In genomic region chr13:55694110-55694509, GRCm38 (mm10) we compare ENCODE assay signal across 8 mouse cellular contexts. TPM values are rescaled to one million over a fixed set of nuclear protein-coding genes. Genes with fewer than 3 reads are reported as not detected.
DNase-seq lines count a peak whose midpoint lies in the region; ATAC-seq and TF ChIP-seq lines count a peak whose summit lies in the region.

No protein-coding gene starts in this region.

- no peak for ATAC-seq in kidney, postnatal 0 days (replicated peaks; ENCODE audit: low FRiP score, low read depth)
- no peak for ATAC-seq in hindbrain, embryonic 12.5 days (ENCODE audit: low FRiP score)
- no peak for ATAC-seq in midbrain, embryonic 15.5 days (replicated peaks)
- ATAC-seq in megakaryocyte-erythroid progenitor cell, adult 5-6 weeks (replicated peaks; ENCODE audit: low FRiP score, low TSS enrichment, poor library complexity, severe bottlenecking): no peak

- peak overlapping the region; percentile 99 for H3K4me3 ChIP-seq in kidney, postnatal 0 days (replicated peaks; ENCODE audit: low read depth, low read length)
- peak overlapping the region; percentile 99 for H3K4me3 ChIP-seq in hindbrain, embryonic 12.5 days
- H3K4me3 ChIP-seq in midbrain, embryonic 15.5 days: peak overlapping the region; percentile 97

- H3K36me3 ChIP-seq in kidney, postnatal 0 days (ENCODE audit: insufficient read depth, low read length): peaks cover 3% of the 10 kb centered on the region; the same call in 1 of the 2 replicates
- peaks cover 7% of the 10 kb centered on the region for H3K36me3 ChIP-seq in hindbrain, embryonic 12.5 days
- H3K36me3 ChIP-seq in midbrain, embryonic 15.5 days (replicated peaks): peaks cover 4% of the 10 kb centered on the region; the same call in 1 of the 2 replicates

- H3K4me1 ChIP-seq in kidney, postnatal 0 days (replicated peaks; ENCODE audit: insufficient read depth, low read length): peaks cover 9% of the 10 kb centered on the region; the same call in 1 of the 2 replicates
- peaks cover 23% of the 10 kb centered on the region for H3K4me1 ChIP-seq in hindbrain, embryonic 12.5 days
- H3K4me1 ChIP-seq in midbrain, embryonic 15.5 days: peaks cover 29% of the 10 kb centered on the region

- H3K27ac ChIP-seq in kidney, postnatal 0 days: no peak overlapping the region
- H3K27ac ChIP-seq in hindbrain, embryonic 12.5 days: no peak overlapping the region
- no peak overlapping the region for H3K27ac ChIP-seq in midbrain, embryonic 15.5 days

- H3K9me3 ChIP-seq in kidney, postnatal 0 days (replicated peaks; ENCODE audit: low read length): no peaks in the 10 kb centered on the region
- H3K9me3 ChIP-seq in hindbrain, embryonic 12.5 days (replicated peaks): no peaks in the 10 kb centered on the region
- no peaks in the 10 kb centered on the region for H3K9me3 ChIP-seq in midbrain, embryonic 15.5 days

- H3K9ac ChIP-seq in kidney, postnatal 0 days (ENCODE audit: low read depth, low read length): peak overlapping the region; percentile 100
- H3K9ac ChIP-seq in hindbrain, embryonic 12.5 days: peak overlapping the region; percentile 100
- peak overlapping the region; percentile 98 for H3K9ac ChIP-seq in midbrain, embryonic 15.5 days

- WGBS in kidney, postnatal 0 days: 6% methylated on average over 8 of the region's 8 CpGs
- 20% methylated on average over 8 of the region's 8 CpGs for WGBS in hindbrain, embryonic 12.5 days
- WGBS in midbrain, embryonic 15.5 days: 19% methylated on average over 8 of the region's 8 CpGs

- no peak for TF ChIP-seq CTCF in kidney, postnatal 0 days (IDR thresholded peaks at IDR 0.05; ENCODE audit: low read depth)

- DNase-seq in kidney, postnatal 0 days (ENCODE audit: low spot score): peak; percentile 44
- no peak for DNase-seq in kidney, postnatal 25 days
- peak; percentile 40 for DNase-seq in adipocyte (ENCODE audit: low spot score)
- no peak for DNase-seq in layer of hippocampus, adult 18-20 months (ENCODE audit: low spot score in 2 of 2)
- DNase-seq in cerebellum, postnatal 10 days: no peak

- H3K4me2 ChIP-seq in kidney, postnatal 0 days (ENCODE audit: low read length): peak overlapping the region; percentile 58
- H3K4me2 ChIP-seq in hindbrain, embryonic 12.5 days (replicated peaks): peak overlapping the region; percentile 72
- peak overlapping the region; percentile 73 for H3K4me2 ChIP-seq in midbrain, embryonic 15.5 days

- H3K27me3 ChIP-seq in kidney, postnatal 0 days (ENCODE audit: insufficient read depth, low read length): no peaks in the 10 kb centered on the region
- no peaks in the 10 kb centered on the region for H3K27me3 ChIP-seq in hindbrain, embryonic 12.5 days
- H3K27me3 ChIP-seq in midbrain, embryonic 15.5 days (replicated peaks): no peaks in the 10 kb centered on the region

RNA-seq across cellular contexts. Expression of gene B230219D22Rik, which starts 1.2 kb away (rescaled TPM):
- polyA plus RNA-seq in kidney, postnatal 0 days (2015; fragmentation: Nextera tagmentation; extraction: Ambion mirVana): 40.7 and 41.2 TPM in 2 replicates
- polyA plus RNA-seq in hindbrain, embryonic 12.5 days (2016; fragmentation: Nextera tagmentation; extraction: Ambion mirVana): 74.6 and 78.4 TPM in 2 replicates
- 82.3 and 82.9 TPM in 2 replicates for polyA plus RNA-seq in midbrain, embryonic 15.5 days (2015; fragmentation: Nextera tagmentation; extraction: Ambion mirVana)
- total RNA-seq in layer of hippocampus, adult 18-20 months (2021): 10 to 100 TPM; 71.1 to 73.9 TPM
- total RNA-seq in megakaryocyte-erythroid progenitor cell, adult 5-6 weeks (2014; fragmentation: Nextera tagmentation): 37.2 and 38.5 TPM in 2 replicates
- total RNA-seq in megakaryocyte-erythroid progenitor cell, adult 5-6 weeks (2017): 25.8 and 36.3 TPM in 2 replicates

RNA-seq across cellular contexts. Expression of gene Txndc15, which starts 20.3 kb away (rescaled TPM):
- 94.5 and 102 TPM in 2 replicates for polyA plus RNA-seq in kidney, postnatal 0 days (2015; fragmentation: Nextera tagmentation; extraction: Ambion mirVana)
- 105 and 110 TPM in 2 replicates for polyA plus RNA-seq in hindbrain, embryonic 12.5 days (2016; fragmentation: Nextera tagmentation; extraction: Ambion mirVana)
- 138 and 141 TPM in 2 replicates for polyA plus RNA-seq in midbrain, embryonic 15.5 days (2015; fragmentation: Nextera tagmentation; extraction: Ambion mirVana)
- total RNA-seq in layer of hippocampus, adult 18-20 months (2021): 10 to 100 TPM; 76.1 to 76.9 TPM
- total RNA-seq in megakaryocyte-erythroid progenitor cell, adult 5-6 weeks (2014; fragmentation: Nextera tagmentation): 17.1 and 33.5 TPM in 2 replicates
- total RNA-seq in megakaryocyte-erythroid progenitor cell, adult 5-6 weeks (2017): 26.1 and 35.2 TPM in 2 replicates

RNA-seq across cellular contexts. Expression of gene Pcbd2, which starts 33.1 kb away (rescaled TPM):
- 64.7 and 68.5 TPM in 2 replicates for polyA plus RNA-seq in kidney, postnatal 0 days (2015; fragmentation: Nextera tagmentation; extraction: Ambion mirVana)
- 32.1 and 34.1 TPM in 2 replicates for polyA plus RNA-seq in hindbrain, embryonic 12.5 days (2016; fragmentation: Nextera tagmentation; extraction: Ambion mirVana)
- 17.3 and 17.4 TPM in 2 replicates for polyA plus RNA-seq in midbrain, embryonic 15.5 days (2015; fragmentation: Nextera tagmentation; extraction: Ambion mirVana)
- total RNA-seq in layer of hippocampus, adult 18-20 months (2021): 10 to 100 TPM; 34.8 to 38.9 TPM
- total RNA-seq in megakaryocyte-erythroid progenitor cell, adult 5-6 weeks (2014; fragmentation: Nextera tagmentation): 25.5 and 33.1 TPM in 2 replicates
- total RNA-seq in megakaryocyte-erythroid progenitor cell, adult 5-6 weeks (2017): 12.9 and 23.9 TPM in 2 replicates

RNA-seq across cellular contexts. Expression of gene Ddx46, which starts 59.3 kb away (rescaled TPM):
- polyA plus RNA-seq in kidney, postnatal 0 days (2015; fragmentation: Nextera tagmentation; extraction: Ambion mirVana): 27.4 and 28.3 TPM in 2 replicates
- 41.1 and 41.2 TPM in 2 replicates for polyA plus RNA-seq in hindbrain, embryonic 12.5 days (2016; fragmentation: Nextera tagmentation; extraction: Ambion mirVana)
- polyA plus RNA-seq in midbrain, embryonic 15.5 days (2015; fragmentation: Nextera tagmentation; extraction: Ambion mirVana): 26.0 and 27.2 TPM in 2 replicates
- 10 to 100 TPM; 38.4 to 44.6 TPM for total RNA-seq in layer of hippocampus, adult 18-20 months (2021)
- total RNA-seq in megakaryocyte-erythroid progenitor cell, adult 5-6 weeks (2014; fragmentation: Nextera tagmentation): 87.1 and 100 TPM in 2 replicates
- total RNA-seq in megakaryocyte-erythroid progenitor cell, adult 5-6 weeks (2017): 131 and 141 TPM in 2 replicates

Comparison
In these comparisons a context has a peak if more than half of its experiments do, and no peak if none do; other contexts are left out.
1. DNase-seq: peak in kidney, postnatal 0 days (single experiment) and adipocyte (single experiment); none in kidney, postnatal 25 days (0 of 2), layer of hippocampus, adult 18-20 months (0 of 2) and cerebellum, postnatal 10 days (0 of 2).
2. Peak in every context shown above with its lines, with median percentiles within 50 percentile points of each other: H3K4me2 ChIP-seq, H3K4me3 ChIP-seq and H3K9ac ChIP-seq.